Mouse (Mus musculus) B cell, adult 2 months (primary cell): ENCODE data around the gene Aplf.
A peak's percentile ranks its signal among the peaks of the same experiment; 100 is the strongest.

Source experiments
- DNase-seq, 2 experiments: peaks; one replicate each; pipeline ENCODE4 v3.0.0; 2022

Aplf gene

DNA sequence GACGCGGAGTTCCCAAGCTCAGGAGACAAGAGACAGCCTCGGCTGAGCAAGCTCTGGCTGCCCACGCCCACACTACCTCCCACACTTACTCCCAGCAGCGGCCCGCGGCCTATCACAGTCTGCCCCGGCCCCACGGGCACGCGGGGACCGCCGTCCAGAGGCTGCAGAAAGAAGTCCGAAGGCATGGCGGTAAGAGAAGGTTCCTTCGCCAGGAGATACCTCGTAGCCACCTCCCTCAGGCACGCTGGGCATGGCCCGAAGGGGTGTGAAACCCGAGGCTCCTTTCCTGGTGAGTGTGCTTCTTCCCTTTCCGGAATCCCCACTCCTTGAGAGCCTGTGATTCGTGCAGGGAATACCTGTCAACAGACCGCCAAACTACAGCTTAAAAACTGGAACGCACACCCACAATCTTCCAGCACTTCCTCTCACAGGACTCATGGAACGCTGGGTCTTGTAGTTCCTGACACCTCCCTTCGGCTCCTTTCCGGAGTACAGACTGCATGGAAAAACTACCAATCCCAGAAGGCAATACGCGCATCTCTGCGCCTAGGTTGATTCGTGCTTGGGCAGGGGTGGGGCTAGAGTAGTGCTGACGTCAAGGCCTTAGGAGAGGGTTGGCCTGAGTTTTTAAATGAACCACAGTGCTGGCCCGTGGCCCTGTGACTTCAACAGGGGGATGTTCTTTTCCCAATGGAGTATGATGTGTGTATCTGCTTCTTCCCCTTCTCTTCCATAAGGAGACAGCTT is at the start of gene Aplf:
Aplf (minus strand) TSS at position 423 of the 747 bp plus-strand sequence.
- DNase-seq, result peak; percentile 87 to 91

DNA sequence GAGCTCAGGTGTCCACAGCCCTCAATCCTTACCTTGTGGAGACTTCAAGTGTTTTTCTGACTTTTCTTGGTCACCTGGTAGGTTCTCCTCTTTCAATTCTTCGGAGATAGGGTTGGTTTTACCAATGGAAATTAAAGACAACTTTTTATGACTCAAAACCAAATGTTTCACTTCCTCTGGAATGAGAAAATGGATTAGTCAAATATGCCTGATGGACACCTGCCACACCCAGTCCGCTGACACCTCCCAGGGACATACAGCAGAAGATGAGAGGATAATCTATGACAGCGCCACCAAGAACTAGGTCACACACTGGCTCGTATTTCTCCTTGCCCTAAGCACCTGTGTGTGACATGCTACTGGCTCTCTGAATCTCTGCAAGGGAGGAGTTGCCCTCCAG is 42.1 kb upstream of the Aplf start:
- DNase-seq, result no peak

DNA sequence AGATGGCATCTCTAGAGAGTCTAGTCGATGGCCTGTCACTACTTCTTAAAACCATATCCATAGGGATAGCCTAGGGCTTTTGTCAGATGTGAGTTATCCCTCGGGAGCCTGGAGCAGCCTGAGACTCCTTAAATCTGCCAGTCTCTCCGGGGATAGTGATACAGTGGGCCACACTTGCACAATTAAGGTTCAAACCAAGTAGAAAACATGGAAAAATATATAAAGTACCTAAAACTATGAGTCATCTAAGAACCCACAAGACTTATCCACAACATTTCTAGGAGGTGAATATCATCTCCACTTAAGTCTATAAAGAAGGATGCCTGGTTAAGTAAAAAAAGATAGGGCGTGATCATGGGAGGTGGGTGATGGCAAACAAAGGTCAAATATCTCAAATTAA is 40.3 kb upstream of the Aplf start:
- no peak for DNase-seq

DNA sequence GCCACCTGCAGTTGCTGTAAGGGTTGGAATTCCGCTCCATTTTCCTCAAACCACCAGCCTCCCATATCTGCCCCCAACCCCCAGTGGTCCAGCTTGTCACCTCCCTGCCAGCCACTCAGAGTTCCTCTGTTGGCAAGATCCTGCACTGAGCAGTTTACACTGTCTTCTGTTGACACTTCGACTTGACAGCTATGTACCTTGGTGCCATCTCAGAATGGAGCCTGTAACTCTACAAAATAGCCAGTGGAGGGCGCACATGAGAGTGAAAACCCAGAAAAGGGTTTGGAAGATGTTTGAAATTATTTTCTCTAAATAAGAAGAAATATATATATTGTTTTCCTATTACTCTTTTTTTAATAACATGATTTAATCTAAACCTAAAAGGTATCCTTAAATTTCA is 34.3 kb upstream of the Aplf start:
- peak; percentile 16 to 24 for DNase-seq

DNA sequence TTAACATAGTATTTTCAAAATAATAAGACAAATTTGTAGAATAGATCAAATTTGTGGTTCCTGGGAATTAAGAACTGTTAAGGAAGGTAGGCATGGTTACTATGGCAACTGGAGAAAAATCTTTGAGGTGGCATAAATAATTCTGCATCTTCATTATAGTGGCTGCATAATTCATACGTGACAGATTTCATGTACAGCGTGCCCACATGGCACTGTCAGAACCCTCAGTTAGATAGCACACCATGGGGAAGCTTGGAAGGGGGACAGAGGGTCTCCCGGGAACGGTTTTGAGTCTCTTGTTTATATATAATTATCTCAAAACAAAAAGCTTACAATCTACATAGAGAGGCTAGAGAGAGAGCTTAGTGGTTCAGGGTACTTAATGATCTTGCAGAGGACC is 24.6 kb upstream of the Aplf start:
- DNase-seq, result no peak

DNA sequence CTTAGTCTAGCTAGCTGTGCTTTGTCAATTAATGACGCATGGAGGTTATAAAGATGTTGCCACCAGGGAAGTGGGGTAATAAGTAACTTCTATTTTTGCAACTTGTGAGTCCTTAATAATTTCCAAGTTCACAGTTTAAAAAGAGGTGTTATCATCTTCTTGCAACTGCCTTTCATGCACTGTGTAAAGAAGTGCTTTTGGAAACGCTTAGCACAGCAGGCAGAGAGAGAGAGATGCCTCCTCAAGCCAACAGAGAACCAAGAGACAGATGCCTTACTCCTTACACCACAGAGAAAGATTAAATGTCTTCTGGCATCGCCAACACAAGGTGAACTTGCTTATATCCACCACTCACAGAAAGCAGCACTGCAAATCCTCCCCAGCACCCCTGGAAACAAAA is 24.0 kb upstream of the Aplf start:
- DNase-seq, result no peak

DNA sequence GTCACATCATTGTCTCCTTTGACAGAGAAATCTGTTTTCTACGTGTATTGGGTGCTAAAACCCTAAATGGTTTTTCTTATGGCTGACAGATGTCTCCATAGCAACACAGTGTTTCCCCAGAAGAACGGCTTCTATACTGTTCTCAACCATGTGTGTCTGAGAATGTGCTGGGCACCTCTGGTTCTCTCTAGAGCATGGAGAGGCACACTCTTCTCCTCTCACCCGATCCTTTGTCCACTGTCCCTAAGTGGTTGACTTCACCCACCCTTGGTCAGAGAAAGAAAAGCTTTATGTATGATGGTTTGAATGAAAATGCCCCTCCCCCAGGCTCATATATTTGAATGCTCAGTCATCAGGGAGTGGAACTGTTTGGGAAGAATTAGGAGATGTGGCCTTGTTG is 8.4 kb upstream of the Aplf start:
- no peak for DNase-seq

DNA sequence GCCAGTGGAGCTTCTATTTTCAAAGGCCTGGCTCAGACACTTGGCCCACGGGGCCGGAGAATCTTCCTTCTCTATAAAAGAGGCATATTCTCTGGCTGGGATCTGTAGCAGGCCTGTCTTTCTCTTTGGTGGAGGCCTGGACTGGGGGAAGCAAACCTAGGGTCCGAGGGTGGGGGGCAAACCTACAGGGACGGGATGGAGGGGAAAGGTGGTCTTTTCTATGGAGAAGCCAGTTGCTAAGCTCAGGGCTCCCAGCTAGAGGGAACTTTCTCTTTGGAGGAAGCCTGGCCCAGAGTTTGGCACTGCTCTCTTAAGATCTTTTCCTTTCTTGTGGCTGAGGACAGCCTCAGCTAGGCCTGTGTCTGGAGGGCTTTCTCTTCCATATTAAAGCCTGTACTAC is 668 bp upstream of the Aplf start:
- DNase-seq, result no peak

DNA sequence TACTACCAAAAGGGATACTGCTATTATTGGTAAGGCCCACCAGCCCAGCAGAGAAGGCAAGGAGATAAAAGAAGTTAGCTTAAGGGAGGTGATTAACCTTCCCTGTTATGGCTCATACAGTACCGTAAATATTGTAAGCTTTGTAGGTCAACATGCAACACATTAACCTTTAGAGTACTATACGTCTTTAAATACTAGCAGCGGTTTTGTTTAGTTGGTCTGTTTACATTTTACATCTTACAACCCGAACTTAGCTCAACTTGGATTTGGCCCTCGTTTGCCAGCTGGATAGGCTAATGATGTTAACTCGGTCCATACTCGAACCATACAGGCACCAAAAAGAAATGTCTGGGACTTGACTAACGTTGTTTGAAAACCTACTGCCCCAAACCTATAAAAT is 640 bp downstream of the Aplf start:
- DNase-seq, result no peak

DNA sequence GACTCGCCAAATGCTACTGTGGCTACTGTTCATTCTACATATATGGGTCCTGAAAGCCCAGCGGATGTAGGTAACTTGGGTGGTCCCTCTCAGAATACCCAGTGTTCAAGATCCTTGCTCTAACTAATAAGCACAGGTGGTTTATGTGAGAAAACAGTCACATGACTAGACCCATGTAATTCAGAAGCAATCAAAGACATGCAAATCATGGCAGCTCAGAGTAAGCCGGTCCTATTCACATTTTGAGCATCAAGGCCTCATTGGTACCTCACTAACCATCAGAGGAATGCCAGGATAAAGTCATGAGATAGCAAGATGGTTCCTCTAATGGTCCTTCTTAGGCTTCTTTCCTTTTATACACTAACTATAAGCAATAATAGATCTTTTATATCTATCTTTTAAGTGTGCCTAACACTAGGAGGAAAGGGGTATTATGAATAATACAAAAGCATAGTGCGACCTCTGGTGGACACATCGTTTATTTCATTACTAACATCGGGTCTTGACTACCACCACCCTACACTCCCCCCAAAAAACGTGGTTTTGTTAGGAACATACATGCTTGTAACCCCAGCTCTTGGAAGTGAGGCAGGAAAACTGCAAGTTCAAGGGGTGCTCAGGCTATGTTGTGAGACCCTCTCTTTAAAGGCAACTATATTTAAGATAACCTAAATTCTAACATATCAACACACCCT is 2.0 kb downstream of the Aplf start:
- peak; percentile 75 to 79 for DNase-seq

DNA sequence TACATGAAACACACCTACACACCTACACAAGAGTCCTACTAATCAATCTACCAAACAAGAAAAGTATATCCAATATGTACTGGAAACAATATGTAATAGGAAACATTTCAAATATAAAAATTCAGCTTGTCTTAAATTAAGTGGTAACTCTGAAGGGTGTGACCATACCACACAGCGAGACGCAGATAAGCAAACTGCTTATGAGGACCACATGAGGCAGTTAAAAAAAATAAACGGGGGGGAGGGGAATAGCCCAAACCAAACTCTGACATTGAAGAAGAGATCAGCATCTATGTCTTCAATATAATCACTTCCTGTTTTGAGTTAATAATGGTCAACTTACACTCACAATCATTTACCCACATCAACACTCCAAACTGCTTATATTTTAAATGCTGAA is 3.3 kb downstream of the Aplf start:
- no peak for DNase-seq

DNA sequence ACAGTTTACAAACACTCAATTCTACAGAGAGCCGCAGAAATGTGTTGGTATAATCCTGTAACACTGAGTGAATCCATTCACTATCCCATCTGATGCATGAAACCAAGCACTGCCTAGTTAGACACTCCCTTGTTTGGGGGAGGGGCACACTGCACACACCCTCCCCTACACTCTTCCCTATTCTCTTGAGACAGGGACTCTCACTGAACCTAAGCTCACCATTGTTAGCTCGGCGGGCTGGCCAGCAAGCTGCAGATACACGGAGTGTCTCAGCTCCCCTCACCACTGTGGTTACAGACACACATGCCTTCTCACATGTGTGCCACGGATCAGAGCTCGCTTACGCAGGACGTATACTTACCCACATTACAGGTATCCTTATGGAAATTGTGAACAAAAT is 4.2 kb downstream of the Aplf start:
- no peak for DNase-seq

DNA sequence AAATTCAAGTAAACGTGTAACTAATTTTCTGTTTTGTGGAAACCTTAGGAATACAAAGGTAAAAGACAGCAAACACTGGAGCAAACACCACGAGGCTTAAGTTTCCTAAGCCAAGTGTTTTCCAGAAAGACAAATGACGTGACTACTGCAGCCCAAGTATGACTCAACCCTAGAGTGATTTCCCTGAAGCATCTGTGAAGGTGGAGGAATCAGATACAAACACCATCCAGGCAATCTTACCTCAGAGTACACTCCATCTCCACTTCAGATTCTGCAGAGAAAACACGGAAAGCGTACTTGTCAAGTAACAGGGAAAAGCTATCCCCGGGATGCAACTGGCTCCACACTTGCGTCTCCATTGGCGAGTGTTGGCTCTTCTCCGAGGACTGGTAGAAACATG is 8.5 kb downstream of the Aplf start:
- DNase-seq, result no peak

DNA sequence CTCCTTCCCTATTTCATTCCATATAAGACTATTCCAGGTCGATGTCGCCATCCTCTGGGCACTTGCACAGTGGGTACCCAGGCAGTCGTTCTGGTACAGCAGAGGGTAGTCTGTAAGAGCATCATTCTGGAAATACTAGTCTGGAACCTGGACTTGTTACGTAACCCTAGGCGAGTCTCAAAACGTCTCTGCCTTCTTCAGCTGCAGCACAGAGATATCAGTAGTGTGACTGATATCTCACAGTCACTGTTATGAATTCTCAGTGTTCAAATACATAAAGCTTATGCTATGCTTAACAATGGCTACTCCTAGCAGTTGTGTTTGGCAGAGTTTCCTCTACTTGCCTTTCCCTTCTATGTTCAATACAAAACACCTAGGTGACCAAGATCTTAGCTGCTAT is 9.8 kb downstream of the Aplf start:
- DNase-seq, result no peak

DNA sequence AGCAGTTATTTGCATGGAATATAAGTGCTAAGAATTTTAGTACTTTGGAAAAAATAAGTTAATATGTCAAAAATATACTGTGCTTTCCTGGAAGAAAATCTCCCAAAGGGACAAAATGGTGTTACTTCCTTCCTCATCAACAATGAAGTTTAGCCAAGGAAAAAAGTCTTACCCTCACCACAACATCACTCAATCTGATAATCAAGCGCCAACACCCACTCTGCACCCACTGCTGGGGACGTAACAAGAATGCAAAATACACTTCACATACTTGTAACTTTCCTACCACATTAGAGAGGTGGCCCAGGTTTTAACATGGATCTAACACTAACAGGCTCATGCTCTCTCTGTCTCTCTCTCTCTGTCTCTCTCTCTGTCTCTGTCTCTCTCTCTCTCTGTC is 10.3 kb downstream of the Aplf start:
- DNase-seq, result no peak

DNA sequence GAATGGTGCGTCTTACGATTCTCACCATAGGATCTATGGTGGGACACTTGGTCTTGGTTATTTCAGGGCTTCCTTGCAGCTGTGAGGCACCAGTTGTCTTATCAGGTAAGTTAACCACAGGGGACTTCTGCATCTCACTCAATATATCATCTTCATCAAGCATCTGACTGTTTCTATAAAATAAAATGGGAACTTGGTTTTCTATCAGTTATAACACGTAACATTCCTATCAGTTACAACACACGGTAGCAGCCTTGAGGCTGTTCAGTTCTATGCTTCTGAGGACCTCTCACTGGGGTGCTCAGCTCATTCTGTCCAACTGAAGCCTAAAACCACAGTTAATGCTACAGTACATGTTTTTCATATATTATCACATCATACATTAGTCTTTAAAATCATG is 13.2 kb downstream of the Aplf start:
- no peak for DNase-seq

DNA sequence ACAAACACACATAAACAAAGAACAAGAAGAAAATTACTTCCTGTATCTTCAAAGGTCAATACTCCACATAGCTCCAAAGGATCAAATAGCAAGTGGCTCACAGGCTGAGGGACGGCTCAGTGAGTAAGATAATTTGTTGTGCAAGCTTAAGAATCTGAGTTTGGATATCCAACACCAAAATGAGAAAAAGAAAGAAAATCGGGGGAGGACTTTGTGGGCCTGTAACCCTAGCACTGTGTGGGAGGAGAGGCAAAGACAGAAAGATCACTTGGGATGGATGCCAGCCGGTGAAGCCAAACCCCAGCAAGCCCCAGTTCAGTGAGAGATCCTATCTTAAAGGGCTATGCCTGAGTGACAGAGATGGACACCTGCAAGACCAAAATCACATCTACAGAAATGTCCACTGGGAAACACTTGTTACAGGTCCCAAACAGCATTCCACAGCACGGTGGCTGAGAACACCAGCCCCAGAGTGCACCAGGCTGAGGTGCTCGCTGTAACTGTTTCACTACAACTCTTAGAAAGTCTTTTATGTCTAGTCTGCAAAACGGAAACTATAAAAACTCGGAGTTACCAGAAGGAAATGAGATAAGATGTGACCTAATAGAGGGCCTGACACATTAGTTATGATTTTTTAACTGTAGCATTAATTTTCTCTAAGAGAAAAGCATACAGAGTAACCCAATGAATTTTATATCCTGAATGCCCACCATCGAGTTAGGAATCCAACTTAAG is 17.9 kb downstream of the Aplf start:
- no peak for DNase-seq

DNA sequence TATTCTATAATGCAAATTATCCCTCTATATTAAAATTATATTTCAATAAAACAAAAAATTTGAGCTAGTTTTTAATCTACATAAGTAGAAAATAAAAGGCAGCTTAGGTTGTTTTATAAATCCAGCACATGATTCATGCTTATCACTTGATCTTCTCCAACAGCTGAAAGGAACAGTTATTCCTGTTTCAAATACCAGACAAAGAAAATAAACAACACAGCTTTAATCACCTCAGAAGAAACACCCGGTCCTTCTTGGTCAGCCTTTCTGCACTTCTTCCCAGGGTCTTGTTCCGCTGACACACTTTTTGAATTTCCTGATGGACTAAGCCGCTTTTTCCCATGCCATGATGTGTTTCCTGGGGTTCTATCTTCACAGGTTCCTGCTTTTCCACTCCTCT is 18.5 kb downstream of the Aplf start:
- DNase-seq, result no peak

DNA sequence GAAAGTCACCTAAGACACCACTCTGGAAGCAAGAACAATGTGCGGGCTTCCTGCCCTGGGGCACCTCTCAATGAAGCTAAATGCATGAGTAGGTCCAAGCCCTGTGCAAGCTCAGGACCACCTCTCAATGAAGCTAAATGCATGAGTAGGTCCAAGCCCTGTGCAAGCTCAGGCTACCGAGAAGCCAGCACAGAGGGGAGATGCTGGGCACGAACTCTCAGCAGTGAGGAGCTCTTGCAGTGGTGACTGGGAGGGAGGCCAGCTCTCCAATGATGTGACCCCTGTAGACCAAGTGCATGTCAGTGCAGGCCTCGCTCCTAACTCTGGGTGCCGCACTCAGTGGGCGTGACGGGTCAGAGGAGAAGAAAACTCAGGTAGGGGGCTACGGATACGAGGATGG is 19.3 kb downstream of the Aplf start:
- DNase-seq, result no peak

DNA sequence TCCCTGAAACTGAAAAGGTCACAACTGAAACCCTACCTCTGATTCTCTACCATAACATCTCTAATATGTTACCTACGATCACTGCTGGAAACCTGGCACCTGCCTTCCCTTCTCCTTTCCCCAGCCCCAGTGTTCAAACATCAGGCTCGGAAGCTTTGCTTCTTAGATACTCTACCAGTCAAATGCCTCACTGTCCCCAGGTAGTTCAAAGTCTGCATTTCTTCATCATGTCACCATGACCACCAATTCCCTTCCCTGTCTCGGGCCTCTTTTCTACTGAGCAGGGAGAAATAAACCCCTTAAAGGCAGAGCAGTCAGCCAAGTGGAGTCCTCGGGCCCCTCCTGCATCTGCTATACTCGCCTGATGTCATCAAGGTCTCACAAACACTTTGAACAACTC is 20.2 kb downstream of the Aplf start:
- no peak for DNase-seq

DNA sequence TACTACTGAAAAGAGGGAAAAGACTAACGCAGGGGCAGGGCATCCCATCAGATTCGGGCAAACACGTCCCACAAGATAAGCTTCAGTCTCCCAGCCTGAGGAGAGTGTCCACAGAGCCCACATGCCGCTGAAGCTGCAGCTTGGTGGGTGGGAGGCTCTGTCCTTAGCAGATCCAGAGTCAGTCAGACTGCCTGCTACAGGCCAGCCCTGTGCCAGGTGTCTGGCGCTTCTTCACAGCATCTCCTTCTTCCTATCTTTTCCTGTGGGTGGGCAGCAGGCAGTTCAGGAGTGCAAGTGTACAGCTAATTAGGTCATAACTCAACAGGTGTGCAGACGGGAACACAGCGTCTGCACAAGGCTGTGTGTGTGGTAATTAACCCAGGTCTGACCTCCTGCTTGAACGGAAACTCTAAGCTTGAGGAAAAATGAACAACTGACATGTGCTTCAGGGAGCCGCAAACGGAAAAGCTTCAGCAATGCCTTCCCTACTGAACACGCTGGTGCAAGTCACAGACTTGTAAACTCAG is 33.8 kb downstream of the Aplf start:
- no peak for DNase-seq

DNA sequence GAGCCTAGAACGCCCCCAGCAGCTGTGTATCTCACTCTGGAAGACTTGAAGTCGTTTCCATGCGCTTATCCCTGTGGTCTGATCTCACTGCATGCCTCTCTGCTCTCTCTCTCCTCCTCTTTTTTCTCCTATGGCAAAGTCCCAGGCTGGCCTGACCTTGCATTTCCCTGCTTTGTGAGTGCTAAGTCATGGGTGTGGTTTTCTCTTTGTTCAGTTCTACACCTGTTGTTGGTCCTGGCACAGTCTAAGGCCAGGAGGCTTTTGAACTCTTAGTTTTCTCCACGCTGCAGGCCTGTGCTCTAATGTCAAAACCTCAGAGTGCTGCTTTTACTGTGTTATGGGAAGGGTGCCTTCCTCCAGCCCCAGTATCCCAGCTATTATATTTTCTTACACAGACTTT is 39.8 kb downstream of the Aplf start:
- no peak for DNase-seq

DNA sequence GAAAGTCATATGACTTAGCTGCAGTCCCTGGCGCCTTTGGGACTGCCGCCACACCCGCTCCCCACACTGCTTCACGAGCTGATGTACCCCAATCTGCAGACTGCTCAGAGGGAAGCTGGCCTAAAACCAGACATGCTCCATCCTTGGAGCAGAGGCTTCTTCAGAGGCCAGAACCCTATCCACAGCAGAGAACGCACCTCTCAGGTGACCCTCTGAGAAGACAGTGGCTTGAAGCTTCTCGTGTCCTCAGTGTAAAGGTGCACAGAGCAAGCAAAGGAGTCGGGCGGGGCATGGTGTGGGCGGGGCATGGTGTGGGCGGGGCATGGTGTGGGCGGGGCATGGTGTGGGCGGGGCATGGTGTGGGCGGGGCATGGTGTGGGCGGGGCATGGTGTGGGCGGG is 43.1 kb downstream of the Aplf start:
- DNase-seq, result peak in 1 of 2 experiments; percentile 2

DNA sequence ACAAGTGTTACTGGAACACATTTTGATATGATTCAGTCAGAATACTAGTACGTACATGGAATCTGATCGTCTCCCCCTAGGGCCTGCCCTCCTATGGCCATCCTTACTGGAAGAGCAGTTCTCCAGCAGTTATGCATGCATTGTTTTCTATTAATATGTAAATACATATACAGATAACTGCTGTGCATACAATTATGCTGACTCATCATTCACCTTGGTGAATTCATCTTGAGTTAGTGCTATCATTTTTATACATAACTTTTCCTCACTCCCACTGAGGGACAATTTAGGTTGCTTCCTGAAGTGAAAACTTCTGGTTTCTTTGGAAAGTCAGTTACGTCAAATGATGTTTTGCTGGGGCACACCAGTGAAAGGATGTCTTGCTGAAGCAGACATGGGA is 48.8 kb downstream of the Aplf start:
- no peak for DNase-seq
